Mouse (Mus musculus): Measurements from ENCODE around the gene Retsat.

The Retsat gene

GRCm38 (mm10) chr6:72597956-72598753, at the start of gene Retsat, which contains the start of gene Elmod3:
Gene Retsat, plus strand, starts transcription at chr6:72598475.
Gene Elmod3, minus strand, starts transcription at chr6:72598413.
- peak; percentile 95 for DNase-seq

- DNase-seq: peak; percentile 56 to 65
Observed at GRCm38 (mm10) chr6:72549041-72549580, 49.2 kb upstream of the Retsat start.

- no peak for DNase-seq
Observed at GRCm38 (mm10) chr6:72550025-72550424, 48.2 kb upstream of the Retsat start.

DNA sequence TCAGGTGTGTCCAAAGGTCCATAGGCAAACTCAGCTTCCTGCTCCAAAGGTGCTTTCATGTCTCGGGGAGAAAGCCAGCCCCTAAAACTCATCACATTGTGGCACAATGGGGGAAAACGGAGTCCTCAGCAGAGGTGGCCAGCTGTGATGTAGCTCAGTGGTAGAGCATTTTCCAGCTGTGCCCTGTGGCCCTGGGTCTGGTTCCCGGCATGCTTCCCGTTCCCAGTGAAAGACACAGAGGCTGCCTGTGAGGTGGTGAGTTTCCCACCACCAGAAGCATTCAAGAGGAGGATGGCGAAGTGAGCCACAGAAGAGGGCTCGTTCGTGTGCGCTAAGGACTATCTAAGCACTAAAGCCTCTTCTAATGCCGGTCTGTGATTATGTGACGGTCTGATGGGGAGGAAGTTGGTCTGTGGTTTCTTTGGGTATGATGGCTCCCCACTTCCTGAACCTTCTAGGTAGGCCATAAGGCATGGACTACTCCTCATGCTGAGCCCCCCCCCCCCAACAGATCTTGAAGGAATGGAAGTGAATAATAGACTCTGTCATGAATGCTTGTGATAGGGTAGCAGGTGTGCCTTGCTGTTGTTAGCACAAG, 47.7 kb upstream of the Retsat start:
- DNase-seq: no peak

DNA sequence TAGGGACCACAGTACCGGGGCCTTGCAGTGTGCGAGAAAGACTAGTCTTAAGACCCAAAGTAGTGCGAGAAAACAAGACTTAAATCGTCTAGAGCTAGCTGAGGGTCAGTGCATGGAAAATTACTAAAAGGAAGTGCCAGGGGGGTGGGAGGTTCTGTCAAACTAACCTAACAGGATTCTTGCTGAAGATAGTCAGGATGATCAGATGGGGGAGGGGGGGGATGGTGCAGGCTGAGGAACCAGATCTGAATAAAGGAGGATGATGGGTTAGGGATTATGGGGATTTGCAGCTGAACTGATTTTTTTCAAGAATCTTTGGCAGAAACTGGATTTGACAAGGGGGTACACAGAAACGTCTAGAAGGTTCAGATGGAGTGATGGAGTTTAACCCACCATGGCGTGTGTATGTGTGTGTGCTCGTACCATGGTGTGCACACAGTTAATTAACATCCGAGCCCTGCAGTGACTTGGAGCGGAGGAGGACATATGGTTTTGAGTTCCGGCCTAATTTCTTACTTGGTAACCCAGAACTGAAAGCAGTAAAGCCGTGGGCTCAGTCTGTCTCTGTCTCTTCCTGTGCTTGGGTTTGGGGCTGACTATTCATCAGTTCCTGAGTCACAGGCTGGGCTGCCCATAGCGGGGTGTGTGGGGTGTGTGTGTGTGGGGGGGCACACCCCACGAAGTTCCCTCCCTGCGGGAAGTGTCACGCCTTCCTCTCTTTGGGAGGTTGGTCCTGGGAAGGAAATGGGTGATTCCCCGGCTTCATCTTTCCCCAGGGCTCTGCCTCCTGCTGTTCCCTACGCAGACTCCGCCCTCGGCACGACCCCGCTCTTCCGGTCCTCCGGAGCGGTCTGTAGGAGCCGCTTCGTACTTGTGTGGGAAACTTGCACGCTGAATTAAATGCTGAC, 45.9 kb upstream of the Retsat start:
- peak; percentile 77 to 88 for DNase-seq

DNA sequence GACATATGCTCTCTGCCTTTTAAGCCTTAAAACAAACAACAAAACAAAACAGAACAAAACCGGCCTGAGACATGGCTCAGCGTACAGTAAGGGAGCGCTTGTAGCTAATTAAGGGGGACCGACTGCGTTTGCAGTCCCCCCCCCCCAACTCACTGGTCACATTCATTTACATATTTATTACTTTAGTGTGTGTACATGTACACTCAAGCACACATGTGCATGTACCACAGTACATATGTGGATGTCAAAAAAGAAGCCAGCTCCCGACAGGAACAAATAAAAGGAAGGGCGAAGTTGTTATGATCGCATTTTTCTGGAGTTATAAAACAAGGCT, 45.2 kb upstream of the Retsat start:
- no peak for DNase-seq

DNA sequence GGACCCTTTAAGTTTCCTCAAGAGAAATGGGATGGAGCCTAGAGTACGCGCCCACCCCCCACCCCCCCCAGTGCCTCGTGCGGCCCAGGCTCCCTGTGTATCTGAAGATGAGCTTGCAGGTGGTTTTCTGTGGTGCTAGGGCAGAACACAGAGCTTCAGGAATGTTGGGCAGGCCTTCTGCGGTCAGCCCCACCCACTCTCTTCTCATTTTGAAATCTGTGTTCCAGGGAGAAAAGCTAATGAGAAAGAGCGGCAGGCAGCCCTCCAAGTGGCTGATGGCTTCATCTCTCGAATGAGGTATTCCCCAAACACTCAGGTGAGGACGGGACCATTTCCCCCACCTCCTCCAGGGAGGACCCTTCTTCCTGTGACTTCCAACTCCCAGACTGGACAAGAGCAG, 37.5 kb upstream of the Retsat start:
- no peak for DNase-seq

DNA sequence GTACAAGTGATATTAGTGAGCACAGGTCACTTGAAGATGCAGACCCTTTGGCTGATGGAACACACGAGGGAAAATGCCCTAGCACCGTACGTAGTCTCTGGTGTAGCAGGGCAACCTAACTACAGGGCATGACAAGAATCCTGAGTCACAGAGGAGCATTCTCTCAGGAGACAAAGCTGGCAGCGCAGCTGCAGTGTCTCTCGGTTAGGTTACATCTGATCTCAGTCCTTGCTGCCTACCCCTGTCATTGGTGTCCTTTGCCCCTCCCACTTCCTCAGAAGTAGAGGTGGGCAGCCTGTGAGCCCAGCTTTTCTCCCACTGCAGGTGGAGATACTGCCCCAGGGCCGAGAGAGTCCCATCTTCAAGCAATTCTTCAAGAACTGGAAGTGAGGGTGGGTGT, 35.8 kb upstream of the Retsat start:
- DNase-seq: no peak

GRCm38 (mm10) chr6:72562894-72563293, 35.4 kb upstream of the Retsat start:
- no peak for DNase-seq

DNA sequence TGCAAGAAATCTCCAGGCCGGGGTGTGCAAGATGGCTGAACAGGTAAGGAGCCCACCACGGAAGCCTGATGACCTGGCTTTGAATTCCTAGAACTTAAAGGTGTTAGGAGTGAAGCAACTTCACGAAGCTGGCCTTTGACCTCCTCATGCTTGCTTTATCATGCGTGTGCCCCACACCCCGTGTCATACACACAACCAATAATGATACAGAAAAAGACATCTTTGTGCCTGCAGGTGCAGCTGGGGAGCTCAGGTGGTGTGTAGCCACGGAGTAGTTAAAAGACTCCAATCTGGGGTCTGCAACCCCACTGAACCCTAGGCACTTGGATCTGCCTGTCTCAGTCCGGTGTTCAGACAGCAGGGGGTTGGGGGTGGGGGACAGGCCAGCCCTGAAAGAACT, 32.8 kb upstream of the Retsat start:
- no peak for DNase-seq

DNA sequence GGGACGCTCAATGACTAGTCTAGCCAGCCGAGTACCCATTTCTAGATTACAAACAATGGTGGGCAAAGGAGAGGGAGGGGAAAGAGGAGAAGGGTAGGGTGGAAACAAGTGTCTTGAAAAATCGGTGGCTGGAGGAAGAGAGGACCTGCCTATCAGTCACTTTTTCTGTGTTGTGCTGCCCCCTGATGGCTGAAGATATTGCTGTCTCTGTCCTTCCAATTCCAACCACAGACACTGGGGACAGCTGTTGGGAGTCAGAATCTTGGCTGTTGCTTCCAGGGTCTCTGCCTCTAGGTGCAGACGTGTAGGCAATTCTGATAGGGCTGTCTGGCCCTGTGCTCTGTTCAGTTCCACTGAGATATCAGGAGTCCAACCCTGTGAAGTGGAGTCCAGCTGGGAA, 32.2 kb upstream of the Retsat start:
- peak; percentile 80 to 91 for DNase-seq

GRCm38 (mm10) chr6:72567508-72567907, 30.8 kb upstream of the Retsat start:
- DNase-seq: no peak

GRCm38 (mm10) chr6:72568736-72569135, 29.5 kb upstream of the Retsat start:
- DNase-seq: no peak

DNA sequence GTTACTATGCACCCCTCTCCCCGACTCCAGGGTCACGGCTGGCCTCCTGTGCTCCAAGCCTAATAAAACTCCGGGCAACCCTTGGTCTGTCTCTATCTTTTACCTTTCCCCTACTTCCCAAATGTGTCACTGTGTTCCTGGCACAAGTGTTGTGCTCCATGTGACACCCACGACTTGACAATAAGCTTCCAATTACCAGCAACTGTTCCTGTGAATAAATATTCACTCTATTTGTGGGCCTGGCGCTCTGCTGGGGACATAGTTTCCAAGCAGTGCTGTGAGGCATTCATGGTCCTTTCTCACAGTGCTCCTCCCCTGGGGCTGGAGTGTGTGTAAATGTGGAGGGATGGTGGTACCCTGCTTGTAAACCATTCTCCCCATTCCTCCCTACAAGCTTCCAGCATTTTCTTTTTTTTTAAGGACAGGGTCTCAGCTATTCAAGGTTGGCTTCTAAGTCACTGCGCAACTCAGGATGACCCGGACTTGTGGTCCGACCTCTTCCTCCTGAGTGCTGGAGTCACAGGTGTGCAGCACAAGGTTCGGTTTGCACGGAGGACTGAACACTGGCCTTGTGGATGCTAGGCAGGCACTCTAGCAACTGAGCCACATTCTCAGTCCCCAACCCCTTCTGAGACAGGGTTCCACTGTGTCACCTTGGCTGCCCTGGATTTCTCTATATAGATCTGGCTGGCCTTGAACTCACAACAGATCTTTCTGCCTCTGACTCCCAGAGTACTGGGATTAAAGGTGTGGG, 27.5 kb upstream of the Retsat start:
- no peak for DNase-seq

DNA sequence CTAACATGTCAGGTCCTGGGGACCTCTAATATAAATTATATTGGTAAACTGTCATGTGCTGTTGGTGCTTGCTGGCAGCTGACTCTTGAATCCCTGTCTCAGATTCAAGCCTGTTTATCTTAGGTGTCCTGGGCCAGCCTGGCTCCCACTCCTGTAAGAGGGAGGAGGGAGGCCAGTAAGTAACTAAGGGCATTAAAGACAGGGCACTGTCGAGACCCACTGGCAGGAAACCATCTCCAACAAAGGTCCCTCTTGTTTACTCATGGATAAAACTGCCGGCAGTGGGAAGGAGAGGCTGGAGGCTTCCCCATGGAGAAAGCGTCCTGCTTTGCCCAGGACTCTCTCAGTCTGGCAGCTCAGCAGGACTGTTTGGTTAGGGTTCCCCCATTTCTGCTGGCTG, 26.4 kb upstream of the Retsat start:
- no peak for DNase-seq

- no peak for DNase-seq
Observed at GRCm38 (mm10) chr6:72576041-72576440, 22.2 kb upstream of the Retsat start.

GRCm38 (mm10) chr6:72581625-72582382, 16.5 kb upstream of the Retsat start:
- DNase-seq: peak in 1 of 2 experiments; percentile 55

DNA sequence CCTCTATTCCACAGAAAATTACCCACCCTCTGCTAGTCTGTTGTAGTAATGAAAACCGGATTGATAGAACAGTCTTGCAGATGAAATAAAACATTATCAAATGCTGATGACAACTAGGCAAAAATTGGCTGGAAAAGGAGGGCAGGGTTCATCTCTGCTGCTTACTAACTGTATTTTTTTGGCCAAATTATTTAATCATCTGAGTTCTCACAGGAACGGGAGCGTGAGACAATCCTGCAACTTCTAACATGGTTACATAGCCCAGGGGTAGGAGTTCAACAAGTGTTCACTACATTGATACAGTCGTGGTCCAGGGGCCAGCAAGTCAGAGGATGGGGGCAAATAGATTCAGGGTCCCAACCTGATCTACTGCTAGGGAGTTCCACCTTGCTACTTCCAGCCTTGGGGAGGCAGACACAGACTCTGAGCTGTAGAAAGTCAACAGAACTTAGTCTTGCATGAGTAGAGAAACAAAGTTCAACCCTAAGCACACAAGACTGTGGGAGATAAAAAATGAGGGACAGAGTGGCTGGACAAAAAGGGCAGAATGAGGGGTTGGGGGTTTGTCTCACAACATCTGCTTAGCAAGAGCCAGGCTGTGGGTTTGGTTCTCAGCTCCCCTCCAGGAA, 14.9 kb upstream of the Retsat start:
- DNase-seq: no peak

DNA sequence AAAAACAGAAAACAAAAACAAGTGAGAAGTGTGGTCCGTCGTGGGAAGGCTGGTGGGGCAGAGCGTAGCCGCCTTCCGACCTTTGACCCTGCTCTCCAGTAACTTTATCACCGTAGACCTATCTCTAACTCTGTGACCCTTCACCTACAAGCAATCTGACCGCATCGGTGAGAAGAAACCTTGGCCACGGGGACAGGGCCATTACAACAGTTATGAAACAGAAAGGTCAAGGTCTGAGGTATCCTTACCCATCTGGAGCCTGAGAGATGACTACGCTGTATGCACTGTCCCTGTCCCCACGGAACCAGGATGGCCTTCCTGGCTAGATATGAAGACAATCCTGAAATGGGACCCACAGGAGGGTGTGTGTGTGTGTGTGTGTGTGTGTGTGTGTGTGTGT, 14.1 kb upstream of the Retsat start:
- DNase-seq: no peak

DNA sequence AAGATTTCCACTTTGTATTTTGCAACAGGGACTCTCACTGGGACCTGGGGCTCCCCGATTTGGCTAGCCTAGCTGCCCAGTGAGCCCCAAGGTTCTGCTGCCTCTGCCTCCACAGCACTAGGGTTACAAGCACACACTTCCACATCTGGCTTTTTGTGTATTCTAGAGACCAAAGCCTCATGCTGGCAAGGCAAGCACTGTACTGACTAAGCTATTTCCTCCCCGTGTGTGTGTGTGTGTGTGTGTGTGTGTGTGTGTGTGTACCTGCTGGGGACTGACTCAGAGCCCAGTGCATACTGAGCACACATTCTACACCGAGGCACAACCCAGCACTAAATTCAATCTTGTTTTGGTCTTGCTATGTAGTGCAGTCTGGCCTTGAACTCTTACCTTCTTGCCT, 11.6 kb upstream of the Retsat start:
- DNase-seq: no peak

DNA sequence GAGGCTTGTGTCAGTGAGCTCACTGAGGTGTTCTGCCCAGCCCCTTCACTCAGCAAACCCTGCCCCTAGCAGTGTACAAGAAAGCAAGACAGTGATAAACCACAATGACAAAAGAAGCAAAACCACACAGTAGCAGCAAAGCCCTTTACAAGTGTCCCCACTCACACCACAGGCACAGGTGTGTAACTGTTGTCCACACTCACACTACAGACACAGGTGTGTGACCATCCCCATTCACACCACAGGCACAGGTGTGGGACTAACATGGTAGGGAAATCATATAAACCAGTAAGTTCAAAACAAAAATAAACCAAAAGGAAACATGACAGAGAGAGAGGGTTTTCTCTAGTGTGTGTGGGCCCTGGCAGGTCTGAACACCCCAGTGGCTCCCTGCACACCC, 10.0 kb upstream of the Retsat start:
- DNase-seq: no peak
